Mouse (Mus musculus) heart, postnatal 25 days (tissue): ENCODE results near the gene Arhgef28. TPM values are rescaled to one million over a fixed set of nuclear protein-coding genes. Genes with fewer than 3 reads are reported as not detected.

Experiments used
- DNase-seq: peaks from one replicate; pipeline ENCODE4 v3.0.0; 2022; ENCODE audit warnings: low spot score
- intact Hi-C: fragments of 180-260 bp; cut with DNase I; formaldehyde crosslinking; loops from one replicate; pipeline ENCODE4 v1.15.1; 2025
- total RNA-seq, 2 experiments: library from RNA; stranded (reverse); gene quantifications; 2 replicates each; pipeline ENCODE4 v1.2.3; 2021

Gene Arhgef28
- total RNA-seq, 2 experiments from 2014 or later, result 5.0 to 5.1 TPM

- intact Hi-C loops, result no loop called here
- DNase-seq, result no peak
Measured at GRCm38 (mm10) chr13:97892089-97892884, 314.0 kb downstream of the Arhgef28 start.

- intact Hi-C loops, result no loop called here
- DNase-seq, result no peak
Measured at GRCm38 (mm10) chr13:97888046-97888445, 318.2 kb downstream of the Arhgef28 start.

- DNase-seq, result no peak
- intact Hi-C loops, result no loop called here
Measured at GRCm38 (mm10) chr13:97887558-97887957, 318.7 kb downstream of the Arhgef28 start.

- intact Hi-C loops, result no loop called here
- no peak for DNase-seq
Measured at GRCm38 (mm10) chr13:97883629-97884028, 322.6 kb downstream of the Arhgef28 start.

GRCm38 (mm10) chr13:97876450-97876849, 329.8 kb downstream of the Arhgef28 start:
- intact Hi-C loops, result no loop called here
- DNase-seq, result no peak

GRCm38 (mm10) chr13:97876031-97876430, 330.2 kb downstream of the Arhgef28 start:
- intact Hi-C loops, result no loop called here
- no peak for DNase-seq

GRCm38 (mm10) chr13:97869428-97869827, 336.8 kb downstream of the Arhgef28 start:
- DNase-seq, result no peak
- intact Hi-C loops, result no loop called here

- DNase-seq, result no peak
- intact Hi-C loops, result no loop called here
Measured at GRCm38 (mm10) chr13:97867322-97867962, 338.8 kb downstream of the Arhgef28 start.

- DNase-seq, result peak; percentile 60
Measured at GRCm38 (mm10) chr13:97859071-97859470, 347.2 kb downstream of the Arhgef28 start.

GRCm38 (mm10) chr13:97857860-97858259, 348.4 kb downstream of the Arhgef28 start:
- DNase-seq, result no peak

More at GRCm38 (mm10) chr13:97859071-97859470, 347.2 kb downstream of the Arhgef28 start:
- intact Hi-C loops, result loop anchor here (5.0 kb wide), 1 partner anchor 622 kb away; no protein-coding TSS in a partner anchor

GRCm38 (mm10) chr13:97853356-97853968, 352.8 kb downstream of the Arhgef28 start:
- intact Hi-C loops, result no loop called here
- DNase-seq, result peak; percentile 79

More at GRCm38 (mm10) chr13:97857860-97858259, 348.4 kb downstream of the Arhgef28 start:
- intact Hi-C loops, result loop anchor here (5.0 kb wide), 1 partner anchor 621 kb away; no protein-coding TSS in a partner anchor

Other genes with a start within 250 kb of the Arhgef28 start
- 1 to 10 TPM; 5.5 to 5.6 TPM for gene Utp15, start 56.6 kb upstream of the Arhgef28 start, total RNA-seq
- gene Ankra2, start 56.6 kb upstream of the Arhgef28 start, total RNA-seq, result 10 to 100 TPM; 33.5 to 35.2 TPM
- not detected for gene Gm21976, start 73.4 kb upstream of the Arhgef28 start, total RNA-seq
- 100 to 1,000 TPM; 190 to 219 TPM for gene Btf3, start 110.6 kb upstream of the Arhgef28 start, total RNA-seq
- under 1 TPM in 1 of 2 experiments, not detected in 1; 0.05 TPM for gene Foxd1, start 147.8 kb upstream of the Arhgef28 start, total RNA-seq